Mouse (Mus musculus) cerebellum, postnatal 4 days (tissue): ENCODE data around the gene Gm20388.
"Not testable (repeated sequence)": the region's sequence is repeated elsewhere in the genome, so short reads cannot be mapped to it uniquely, and the experiment has no call there.

Experiments used
- DNase-seq, 2 experiments: peaks; one replicate each; pipeline ENCODE4 v3.0.0; 2022; ENCODE audit warnings: low spot score in 2 of 2, mixed read lengths in 1 of 2

The Gm20388 gene

DNA sequence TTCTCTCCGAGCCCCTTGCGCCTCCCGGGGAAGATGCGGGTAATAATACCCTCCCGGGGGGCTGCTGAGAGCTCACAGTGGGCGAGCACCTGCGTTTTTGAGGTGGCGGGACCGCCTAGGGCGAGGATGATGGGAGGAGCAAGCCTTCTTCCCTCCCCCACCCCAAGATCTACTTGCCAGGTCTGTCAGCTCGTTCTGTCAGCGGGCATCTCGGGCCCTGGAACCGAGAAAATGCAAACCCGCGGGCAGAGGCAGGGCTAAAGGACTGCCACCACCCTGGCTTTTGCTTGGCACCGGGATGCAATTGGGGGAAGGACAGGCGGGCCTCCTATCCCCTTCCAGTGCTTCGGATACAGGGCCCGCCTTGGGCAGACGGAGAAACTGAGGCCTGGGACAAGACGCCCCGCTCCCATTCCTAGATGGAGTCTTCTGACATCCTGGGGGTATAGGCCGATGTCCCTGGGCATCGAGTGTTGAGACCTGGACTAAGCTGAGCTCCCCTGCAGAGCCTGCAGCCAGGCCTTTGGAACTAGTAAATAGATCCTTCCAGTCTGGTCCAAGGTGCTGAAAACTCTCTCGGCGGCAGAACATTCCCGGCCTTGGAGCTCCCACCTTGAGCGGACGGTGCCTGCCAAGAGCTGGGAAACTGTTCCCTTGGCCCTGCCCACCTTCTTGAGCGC, 1742.8 kb downstream of the Gm20388 start:
- no peak for DNase-seq

DNA sequence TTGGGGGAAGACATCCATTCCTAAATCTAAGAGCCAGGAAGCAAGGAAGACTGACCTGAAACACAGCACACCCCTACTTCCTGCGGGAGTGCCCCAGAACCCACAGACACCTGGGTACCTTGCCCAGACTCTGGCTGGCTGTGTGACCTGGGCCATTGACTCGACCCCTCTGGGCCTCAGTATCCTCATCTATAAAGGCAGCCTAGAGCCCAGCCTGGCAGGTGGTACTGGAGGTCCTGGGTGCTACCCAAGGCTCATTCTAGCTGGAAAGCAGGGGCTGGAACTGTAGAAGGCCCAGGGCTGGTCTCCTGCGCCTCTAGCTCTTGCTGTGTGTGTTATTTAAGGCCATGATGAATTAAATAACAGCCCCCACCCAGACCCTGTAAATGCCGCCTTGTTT, 1743.5 kb downstream of the Gm20388 start:
- DNase-seq, result no peak

DNA sequence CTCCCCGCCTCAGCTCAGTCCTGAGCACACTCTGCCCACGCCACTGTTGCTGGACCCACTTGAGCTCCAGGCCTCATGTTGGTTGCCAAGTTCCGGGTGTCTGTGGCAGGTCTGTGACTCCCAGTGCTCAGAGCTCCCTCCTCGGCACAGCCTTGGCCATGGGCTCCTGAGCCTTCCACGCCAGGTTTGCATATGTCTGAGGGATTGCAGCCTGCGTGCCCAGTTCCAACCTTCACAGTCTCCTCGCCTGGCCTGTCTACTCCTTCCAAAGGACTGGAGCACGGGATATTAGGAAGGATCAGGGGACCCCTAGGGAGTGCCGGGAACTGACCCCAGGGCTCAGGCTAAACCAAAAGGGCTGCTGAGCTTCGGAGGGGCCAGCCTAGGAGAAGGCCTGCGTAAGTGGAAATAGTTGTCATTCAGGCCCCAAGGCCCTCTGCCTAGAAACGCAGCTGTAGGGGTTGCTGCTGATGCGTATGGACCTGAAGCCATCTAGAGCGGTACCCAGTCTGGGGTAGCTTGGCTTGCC, 1744.4 kb downstream of the Gm20388 start:
- no peak for DNase-seq

DNA sequence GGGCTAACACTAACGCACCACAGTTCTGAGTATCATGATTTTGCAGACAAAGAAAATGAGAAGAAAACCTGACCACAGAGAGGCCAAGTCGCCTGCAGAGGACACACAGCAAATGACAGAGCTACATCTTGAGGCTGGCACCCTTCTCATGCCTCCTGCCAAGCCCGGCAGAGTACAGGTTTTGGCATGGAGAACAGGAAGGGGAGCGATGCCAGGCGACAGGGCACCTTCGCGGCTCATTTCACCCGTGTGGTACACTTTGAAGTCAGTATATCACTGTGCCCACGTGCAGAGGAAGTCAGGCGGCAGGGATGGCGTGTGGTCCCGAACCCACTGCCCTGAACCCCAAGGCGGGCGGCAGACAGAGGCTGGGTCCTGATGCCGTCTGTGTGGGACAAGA, 1750.0 kb downstream of the Gm20388 start:
- DNase-seq, result no peak

GRCm38 (mm10) chr8:121661631-121662357, 1751.2 kb downstream of the Gm20388 start:
- DNase-seq, result no peak

- DNase-seq, result no peak
Observed at GRCm38 (mm10) chr8:121663101-121663500, 1752.5 kb downstream of the Gm20388 start.

DNA sequence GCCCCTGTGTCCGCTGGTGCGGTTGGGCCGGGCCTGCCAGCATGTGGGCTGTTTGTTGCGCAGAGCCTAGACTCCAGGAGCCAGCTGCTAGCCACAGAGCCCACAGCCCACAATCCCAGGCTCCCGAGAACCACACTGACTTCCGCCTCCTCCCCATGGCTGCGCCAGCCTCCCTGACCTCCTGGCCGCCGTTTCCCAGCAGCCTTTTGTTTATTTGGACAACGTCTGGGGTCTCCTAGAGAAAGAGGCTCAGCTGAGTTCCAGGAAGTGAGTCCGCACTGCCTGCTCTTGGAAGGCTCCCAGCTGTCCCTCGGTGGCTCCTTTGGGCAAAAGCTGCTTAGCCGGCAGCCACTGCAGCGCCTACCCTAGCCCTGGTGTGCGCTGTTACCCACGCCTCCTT, 1754.7 kb downstream of the Gm20388 start:
- DNase-seq, result peak in 1 of 2 experiments; percentile 40

DNA sequence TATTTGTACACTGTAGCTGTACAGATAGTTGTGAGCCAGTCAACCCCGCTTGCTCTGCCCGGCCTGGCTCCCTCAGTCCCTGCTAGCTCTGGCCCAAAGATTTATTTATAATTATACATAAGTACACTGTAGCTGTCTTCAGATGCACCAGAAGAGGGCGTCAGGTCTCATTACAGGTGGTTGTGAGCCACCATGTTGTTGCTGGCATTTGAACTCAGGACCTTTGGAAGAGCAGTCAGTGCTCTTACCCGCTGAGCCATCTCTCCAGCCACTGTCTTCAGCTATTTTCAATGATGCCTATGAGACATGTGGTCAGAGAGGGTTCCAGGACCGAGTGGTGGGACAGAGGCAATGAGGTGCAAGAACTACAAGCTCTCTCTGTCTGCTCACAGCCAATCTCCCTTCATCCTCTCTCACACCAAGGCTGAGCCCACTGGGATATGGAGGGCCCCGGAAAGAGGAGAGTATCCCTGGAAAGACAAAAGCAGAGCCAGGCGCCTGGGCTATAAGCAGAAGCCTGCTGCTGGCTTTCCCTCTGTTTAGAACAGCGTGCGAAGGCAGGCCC, 1757.4 kb downstream of the Gm20388 start:
- DNase-seq, result not testable (repeated sequence)

DNA sequence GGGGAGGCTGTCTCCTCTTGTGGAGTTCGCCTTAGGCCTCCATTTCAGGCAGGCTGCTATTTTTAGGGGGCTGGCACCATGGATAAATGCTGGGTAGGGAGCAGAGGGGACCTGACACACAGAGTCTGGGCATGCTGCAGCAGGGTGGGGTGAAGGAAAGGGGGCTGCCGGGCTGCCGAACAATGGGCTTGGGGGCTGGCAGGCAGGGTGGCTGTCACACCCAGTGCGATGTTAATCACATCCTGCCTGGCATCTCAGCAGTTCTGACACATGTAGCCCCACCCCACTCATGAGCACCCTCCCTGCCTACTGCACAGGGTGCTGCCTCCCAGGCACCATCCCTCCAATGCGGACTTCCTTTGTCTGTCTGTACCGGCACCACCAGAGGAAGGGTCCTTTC, 1757.9 kb downstream of the Gm20388 start:
- no peak for DNase-seq

DNA sequence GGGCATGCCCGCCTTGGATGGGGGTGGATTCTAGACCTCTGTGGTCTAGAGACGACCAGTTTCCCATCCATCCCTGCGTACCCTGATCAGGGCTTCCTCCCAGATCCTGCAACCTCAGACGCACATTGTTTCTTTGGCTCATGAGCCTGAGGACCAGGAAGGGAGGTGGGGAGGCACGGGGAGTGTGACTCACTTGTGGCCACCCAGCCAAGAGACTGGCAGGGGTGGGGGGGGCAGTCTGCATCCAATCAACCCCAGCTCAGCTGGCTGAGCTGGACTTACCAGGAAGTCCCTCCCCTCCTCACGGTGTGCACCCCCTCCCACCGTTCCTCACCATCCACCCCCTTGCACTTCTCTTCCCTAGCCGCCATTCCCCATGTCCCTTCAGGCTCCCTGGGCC, 1758.6 kb downstream of the Gm20388 start:
- DNase-seq, result no peak

DNA sequence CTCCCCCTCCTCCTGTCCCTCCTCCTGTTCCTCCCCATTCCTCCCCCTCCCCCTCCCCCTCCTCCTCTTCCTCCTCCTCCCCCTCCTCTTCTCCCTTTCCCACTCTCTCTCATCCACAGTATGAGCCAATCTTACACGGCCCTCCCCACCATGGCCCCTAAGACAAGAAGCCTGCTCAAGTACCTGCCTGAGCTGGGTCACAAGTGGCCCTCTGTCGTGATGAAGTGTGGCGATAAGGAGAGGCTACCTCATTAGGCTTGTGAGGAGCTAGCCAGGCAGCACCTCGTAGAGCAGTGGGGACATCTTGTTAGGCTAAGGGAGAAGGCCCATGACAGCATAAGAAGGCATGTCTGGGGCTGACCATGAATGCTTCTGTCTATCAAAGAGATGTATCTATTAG, 1762.5 kb downstream of the Gm20388 start:
- no peak for DNase-seq

DNA sequence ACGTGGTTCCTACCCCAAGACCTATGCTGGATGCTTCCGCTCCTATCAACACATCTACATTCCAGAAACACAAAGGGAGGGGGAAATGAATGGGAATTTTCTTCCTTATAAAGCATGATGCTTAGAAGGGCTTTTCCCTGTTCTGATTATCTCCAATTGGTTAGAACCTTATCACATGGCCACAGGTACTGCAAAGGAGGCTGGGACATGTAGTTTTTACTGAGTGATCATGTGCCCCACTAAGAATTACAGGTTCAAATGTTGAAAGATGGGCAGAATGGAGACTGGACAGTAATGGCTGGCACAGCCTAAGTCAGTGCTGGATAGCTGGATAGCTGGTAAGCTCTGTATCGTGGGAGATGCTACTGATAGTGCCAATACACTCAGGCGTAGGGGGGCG, 1763.3 kb downstream of the Gm20388 start:
- no peak for DNase-seq

GRCm38 (mm10) chr8:121674524-121674923, 1763.9 kb downstream of the Gm20388 start:
- no peak for DNase-seq

- no peak for DNase-seq
Observed at GRCm38 (mm10) chr8:121675161-121675560, 1764.5 kb downstream of the Gm20388 start.

DNA sequence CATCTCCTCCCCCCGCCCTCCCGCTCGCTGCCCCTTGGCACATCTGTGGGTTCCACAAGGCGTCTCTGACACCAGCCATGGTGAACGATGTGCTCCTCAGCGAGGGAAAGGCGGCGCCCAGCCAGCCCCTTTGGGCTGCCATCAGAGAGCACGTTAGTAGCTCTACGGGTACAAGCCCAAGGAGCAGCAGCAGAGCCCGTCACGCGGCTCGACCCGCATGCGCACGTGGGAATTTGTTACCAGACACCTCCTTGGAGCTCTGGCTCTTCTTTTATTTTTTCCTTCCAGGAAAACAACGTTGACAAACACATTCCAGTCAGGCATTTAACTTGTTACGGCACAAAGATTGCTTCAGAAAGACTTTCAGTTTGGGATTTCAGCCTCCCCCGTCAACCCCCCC, 1765.1 kb downstream of the Gm20388 start:
- DNase-seq, result no peak

- no peak for DNase-seq
Observed at GRCm38 (mm10) chr8:121678696-121679095, 1768.1 kb downstream of the Gm20388 start.

DNA sequence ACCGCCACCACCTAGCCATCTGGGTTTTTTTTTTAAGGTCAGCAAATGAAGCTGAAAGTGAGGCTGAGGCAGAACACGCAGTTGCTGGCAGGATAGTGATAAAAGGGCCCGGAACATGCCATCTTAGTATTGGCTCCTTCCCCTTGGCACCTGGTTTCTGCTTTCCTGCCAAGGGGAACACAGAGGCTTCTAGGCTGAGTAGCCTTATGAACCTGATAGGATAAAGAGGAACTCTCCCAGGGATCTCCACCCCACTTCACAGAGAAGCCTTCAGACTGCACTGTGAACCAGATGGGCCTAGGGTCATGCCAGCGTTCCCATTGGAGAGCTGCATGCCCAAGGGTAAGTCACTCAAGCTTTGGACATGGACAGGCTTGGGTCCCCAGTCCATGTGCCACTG, 1770.3 kb downstream of the Gm20388 start:
- DNase-seq, result no peak

GRCm38 (mm10) chr8:121681457-121681856, 1770.8 kb downstream of the Gm20388 start:
- DNase-seq, result no peak

DNA sequence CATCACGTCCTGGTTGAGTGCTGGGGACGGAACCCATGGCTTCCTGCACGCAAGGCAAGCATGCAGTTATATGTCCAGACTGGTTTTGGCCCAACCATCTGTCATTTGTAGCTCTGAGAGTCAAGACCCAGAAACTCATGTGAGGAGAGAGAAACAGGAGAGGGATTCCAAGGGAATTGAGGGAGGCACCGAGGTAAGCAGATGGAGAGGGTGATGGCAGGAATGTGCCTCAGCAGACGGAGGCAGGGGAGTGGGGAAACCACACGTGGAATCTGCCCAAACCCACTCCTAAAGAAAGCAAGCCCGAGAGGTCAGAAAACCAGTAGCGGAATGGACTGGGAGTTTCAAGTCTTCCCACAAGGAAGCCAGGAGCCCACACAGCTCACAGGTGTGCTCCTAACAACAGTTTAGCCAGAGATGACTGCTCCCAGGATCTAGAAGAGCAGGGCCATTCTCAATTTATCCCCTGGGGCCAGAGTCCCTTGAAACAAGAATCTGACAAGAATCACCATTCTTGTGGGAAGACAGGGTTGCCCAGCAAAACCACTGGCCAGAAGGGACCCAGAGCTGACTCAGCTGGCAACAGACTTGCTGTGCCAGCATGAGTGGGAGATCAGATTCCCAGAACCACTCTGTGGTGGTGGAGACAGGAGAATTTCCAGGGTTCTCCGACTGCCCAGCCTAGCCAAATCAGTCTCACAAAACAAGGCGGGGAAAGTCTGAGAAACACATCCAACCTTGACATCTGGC, 1772.6 kb downstream of the Gm20388 start:
- no peak for DNase-seq

GRCm38 (mm10) chr8:121685419-121685818, 1774.8 kb downstream of the Gm20388 start:
- DNase-seq, result peak in 1 of 2 experiments; percentile 51

DNA sequence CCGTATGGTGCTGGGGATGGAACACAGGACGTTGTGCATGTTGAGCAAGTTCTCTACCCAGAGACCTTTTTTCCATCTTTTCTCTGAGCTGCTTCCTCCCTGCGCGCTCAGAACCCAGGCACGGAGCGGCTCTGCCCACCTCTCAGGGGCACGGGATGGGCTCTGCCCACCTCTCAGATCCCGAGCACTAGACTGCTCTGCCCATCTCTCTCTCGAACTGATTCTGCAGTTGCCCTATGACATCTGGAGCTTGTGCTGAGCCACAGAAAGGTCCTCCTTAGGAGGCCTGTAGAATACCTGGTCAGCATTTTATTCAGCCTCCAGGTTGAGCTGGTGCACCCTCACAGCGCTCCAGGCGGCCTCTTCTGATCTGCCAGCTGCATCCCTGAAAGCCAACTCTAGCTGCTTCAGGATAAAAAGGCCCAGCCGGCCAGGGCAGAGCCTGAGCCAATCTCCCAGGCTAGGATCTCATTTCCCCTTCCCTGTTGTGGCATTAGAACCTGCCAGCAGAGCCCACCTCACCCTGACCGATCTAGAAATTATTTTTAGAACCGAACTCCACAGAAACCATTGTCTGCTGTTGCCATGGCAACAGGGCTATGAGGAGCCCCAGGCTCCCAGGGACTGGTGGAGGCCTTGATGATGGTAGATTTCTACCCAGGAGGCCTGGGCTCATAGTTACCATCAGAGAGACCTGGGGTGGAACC, 1777.0 kb downstream of the Gm20388 start:
- no peak for DNase-seq
